Mouse (Mus musculus): Measurements from ENCODE around the gene Timp2. TPM values are rescaled to one million over a fixed set of nuclear protein-coding genes. Genes with fewer than 3 reads are reported as not detected.

The Timp2 gene
- 75.7 TPM for total RNA-seq (2023)

DNA sequence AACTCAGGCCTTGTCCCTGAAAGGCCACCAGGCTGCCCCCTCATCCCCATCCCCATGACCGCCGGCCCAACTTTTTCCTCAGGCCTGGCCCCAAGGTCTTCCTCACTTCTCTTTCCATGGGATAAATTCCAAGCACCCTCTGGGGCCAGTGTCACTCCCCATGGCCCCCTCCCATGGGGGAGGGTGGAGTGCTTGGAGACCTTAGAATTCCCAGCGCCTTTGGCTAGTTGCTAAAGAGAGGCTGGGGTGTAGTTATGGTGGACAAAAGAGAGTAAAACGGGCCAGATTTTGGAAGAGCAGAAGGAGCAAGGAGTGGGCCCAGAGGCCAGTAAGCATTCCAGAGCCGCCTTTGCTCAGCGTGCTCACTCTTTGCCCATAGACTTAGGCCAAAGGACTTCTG, at the start of gene Timp2:
Gene Timp2 (minus strand): TSS at position 101 of the 400 bp plus-strand sequence.

DNA sequence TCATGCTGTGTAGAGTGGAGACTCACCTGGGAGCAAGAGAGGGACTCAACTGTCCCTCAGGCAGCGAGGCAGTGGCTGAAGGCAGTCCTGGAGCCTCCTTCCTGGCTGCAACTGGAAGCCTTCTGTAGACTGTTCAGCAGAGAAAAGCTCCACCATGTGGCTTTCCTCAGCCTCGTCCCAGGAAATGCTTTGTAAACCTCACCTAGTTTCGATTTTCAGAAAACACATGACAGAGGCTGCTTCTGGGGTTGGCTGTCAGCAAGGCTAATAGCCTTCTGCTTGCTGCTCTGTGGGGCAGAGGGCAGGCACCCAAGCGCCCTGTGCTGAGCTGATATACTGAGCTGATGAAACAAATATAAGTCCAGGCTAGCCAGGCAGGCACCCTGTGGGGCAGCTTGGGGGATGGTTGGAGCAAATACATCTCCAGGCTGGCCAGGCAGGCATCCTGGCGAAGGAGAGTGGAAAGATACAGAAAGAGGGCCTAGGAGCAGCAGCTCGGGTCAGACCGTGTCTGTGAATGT, 46.3 kb upstream of the Timp2 start, which contains the start of gene Lgals3bp:
Gene Lgals3bp (minus strand): TSS at position 333 of the 521 bp plus-strand sequence.

DNA sequence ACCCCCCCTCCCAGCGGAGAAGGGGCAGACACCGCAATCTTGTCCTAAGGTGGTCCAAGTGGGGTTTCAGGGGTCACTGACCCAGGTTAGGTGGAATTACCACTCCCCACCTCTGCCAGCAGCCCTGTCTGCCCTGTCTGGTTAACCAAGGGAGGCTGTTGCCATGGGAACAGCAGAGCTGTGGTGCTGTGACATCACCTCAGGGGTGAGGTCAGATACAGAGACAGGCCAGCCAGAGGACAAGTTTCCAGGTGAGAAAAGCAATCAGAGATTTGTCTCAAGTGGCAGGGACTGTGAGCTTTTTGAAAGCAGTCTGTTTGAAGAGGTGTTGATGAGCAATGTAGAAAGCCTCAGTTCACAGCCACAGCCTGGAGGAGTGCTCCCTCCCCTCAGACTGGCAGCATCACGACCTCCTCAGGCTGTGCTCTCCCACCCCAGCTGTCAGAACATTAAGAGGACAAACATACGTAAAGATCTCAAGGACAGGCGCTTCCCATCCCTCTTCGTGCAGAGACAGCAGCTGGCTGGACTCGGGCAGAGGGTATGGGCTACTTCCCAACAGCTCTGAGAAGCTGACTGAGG, 13.0 kb downstream of the Timp2 start, which contains the start of gene Cep295nl:
Gene Cep295nl (minus strand): TSS at position 101 of the 582 bp plus-strand sequence.

DNA sequence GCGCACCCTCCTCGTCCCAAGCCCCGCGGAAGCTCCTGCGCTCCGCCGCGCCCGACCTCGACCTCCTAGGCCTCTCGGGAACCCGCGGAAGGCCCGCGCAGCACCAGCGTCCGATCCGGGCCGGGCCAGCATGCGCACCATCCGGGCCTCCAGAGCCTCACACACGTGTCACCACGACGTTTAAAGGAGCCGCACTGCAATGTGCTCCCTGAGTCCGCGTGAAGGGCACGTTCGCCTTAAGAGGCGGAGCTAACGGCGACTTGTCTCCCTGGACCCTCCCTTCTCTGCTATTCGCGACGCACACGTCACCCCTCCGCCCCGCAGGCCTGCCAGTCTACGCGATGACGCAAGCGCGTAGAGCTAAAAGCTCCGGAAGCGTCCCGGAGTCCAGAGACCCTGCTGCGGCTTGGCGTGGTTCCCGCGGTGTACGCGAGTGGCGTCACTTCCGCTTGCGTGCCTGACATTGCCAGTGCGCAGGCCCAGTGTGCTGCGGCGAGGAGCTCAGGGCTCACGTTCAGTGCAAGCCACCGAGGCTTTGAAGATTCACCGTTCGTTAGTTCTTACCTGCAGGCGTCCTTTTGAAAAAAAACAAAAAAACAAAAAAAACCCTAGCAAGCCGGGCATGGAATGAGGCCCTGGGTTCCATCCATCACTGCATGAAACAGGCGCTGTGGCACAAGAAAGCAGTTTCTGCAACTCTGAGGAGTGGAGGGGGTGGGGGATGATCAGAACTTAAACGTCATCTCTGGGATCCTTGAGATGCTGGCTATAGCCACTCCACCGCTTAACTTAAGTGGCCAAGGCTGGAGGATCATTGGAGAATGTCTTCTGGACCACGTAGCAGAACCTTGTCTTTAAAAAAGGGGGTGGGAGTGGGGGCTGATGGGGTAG, 65.3 kb downstream of the Timp2 start, which contains the start of gene Usp36:
Gene Usp36 (minus strand): TSS at position 246 of the 891 bp plus-strand sequence.

Other genes with a start within 250 kb of the Timp2 start
- gene Dnah17, start 225.1 kb downstream of the Timp2 start, total RNA-seq (2023) = 3.7 TPM
- 194 TPM for gene Cyth1, start 107.1 kb downstream of the Timp2 start, total RNA-seq (2023)
- 75.9 TPM for gene Usp36, start 65.5 kb downstream of the Timp2 start, total RNA-seq (2023)
- gene Cep295nl, start 13.2 kb downstream of the Timp2 start, total RNA-seq (2023) = 13.9 TPM
- 102 TPM for gene Lgals3bp, start 46.4 kb upstream of the Timp2 start, total RNA-seq (2023)
- 45.3 TPM for gene Cant1, start 63.3 kb upstream of the Timp2 start, total RNA-seq (2023)
- gene C1qtnf1, start 72.5 kb upstream of the Timp2 start, total RNA-seq (2023) = not detected
- gene Engase, start 121.1 kb upstream of the Timp2 start, total RNA-seq (2023) = 15.1 TPM

All from CD8-positive naive resting alpha-beta T cell, adult 57 days (primary cell).